Mouse (Mus musculus) embryonic stem cell, embryonic (primary cell): ENCODE measurements around the gene Cdc20b.

Source experiments
- CTCF ChIA-PET, 4 experiments: fragments of 300-600 bp in 2 of 4; fragments of 350-600 bp in 2 of 4; sonication (Branson Sonifier 250); formaldehyde crosslinking; loops; one replicate each; lab custom pipeline; 2022; ENCODE audit warnings: inconsistent platforms in 2 of 4; lab: Charles Lee
- POLR2A ChIA-PET, 4 experiments: fragments of 300-600 bp in 2 of 4; fragments of 350-600 bp in 2 of 4; sonication (Branson Sonifier 250); formaldehyde crosslinking; loops; one replicate each; lab custom pipeline; 2022; ENCODE audit warnings: antibody characterized with exemption in 4 of 4, inconsistent platforms in 1 of 4; lab: Charles Lee

The Cdc20b gene

DNA sequence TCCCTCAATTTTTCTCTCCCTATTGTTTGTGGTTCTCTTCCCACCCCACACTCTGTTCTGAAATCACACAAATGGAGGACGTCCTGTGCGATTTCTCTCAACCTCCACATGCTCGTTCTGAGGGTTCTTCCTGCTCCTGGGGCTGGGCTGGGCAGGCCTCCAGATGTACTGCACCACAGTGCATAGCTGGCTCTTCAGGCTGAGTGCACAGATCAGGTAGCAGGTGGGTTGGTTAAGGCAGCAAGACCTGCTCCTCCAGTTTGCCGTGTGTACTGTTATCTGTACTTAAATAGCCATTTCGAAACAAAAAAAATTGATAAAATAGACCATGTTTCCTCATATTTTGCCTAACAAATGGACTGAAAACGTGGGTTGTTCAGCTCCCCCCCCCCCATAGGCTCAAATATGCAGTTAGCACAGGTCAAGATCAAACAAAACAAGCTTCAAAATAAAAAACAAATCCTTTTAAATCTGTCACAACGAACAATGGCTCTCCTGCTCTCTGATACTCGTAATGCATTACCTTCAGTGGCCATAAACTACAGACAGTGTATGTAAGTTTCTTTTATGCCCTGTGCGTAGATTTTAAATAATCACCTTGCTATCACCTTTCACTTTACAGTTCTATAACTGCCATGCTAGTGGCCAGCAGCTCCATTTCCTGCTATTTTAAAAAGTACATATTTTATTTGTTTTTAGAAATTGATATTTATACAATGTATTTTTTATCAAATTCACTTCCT, 34.2 kb upstream of the Cdc20b start:
- ChIA-PET CTCF (interaction anchor here in 3 of 4 experiments (0.6 to 0.7 kb wide), 3 partner anchors 23 to 148 kb away, joined by 3 to 4 read pairs (median 3); partner anchors contain the start of gene Gpx8 (in 1 of the 3)), POLR2A (interaction anchor here in 1 of 4 experiments (0.8 to 1.9 kb wide), 3 partner anchors 11 to 253 kb away, joined by 3 to 6 read pairs (median 4); no protein-coding TSS in a partner anchor)

DNA sequence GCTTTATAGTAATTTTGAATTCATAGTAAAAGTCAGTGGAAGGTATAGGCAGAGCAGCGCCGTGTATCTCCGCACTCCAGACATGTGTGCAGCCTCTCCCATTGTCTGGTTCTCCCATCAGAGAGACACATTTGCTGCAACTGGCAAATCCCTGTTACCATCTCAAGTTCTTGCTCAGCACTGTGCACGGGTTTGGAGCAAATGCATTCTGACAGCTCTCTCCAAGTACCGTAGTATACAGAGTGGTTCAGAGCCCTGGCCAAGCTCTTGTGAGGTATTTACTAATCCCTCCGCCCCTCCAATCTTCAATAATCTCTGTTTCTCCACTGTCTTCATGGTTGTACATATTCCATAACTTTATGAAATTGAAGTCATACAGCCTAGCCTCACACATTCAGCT, 22.2 kb upstream of the Cdc20b start:
- ChIA-PET POLR2A (interaction anchor here in 1 of 4 experiments (1.6 kb wide), 1 partner anchor 11 kb away, joined by 4 read pairs; no protein-coding TSS in a partner anchor), CTCF (interaction anchor here in 1 of 4 experiments (0.5 to 1.0 kb wide), 2 partner anchors 24 to 33 kb away, joined by 5 to 6 read pairs; partner anchors contain the start of gene Gpx8)

- CTCF ChIA-PET, result interaction anchor here in 1 of 4 experiments (1.0 kb wide), 1 partner anchor 23 kb away, joined by 5 read pairs; no protein-coding TSS in a partner anchor
These were observed 21.5 kb upstream of the Cdc20b start for GRCm38 (mm10) chr13:113013174-113013953.

DNA sequence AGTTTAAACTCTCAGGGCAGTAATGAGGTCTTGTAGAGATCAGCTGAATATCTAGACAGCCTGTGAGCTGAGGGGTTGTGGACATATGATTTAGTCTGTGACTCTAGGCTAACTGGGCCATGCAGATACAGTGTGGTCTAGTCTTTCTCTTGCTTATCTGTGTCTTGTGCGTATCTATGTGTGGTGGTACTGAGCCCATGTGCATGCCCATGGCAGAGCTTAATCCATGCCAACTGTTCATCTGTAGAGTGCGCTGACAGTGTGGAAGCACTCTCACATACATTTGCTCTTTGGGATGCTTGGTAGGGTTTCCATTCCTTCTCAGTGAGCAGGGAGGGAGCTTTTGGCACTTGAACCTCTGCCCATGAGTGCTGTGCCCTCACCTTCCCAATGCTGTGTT, 13.4 kb upstream of the Cdc20b start:
- CTCF ChIA-PET, result interaction anchor here in 1 of 4 experiments (0.7 kb wide), 1 partner anchor 15 kb away, joined by 3 read pairs; no protein-coding TSS in a partner anchor

More at GRCm38 (mm10) chr13:113013174-113013953, 21.5 kb upstream of the Cdc20b start:
- POLR2A ChIA-PET, result interaction anchor here in 2 of 4 experiments (0.6 to 1.6 kb wide), 3 partner anchors 12 to 190 kb away, joined by 3 to 4 read pairs (median 3); no protein-coding TSS in a partner anchor

DNA sequence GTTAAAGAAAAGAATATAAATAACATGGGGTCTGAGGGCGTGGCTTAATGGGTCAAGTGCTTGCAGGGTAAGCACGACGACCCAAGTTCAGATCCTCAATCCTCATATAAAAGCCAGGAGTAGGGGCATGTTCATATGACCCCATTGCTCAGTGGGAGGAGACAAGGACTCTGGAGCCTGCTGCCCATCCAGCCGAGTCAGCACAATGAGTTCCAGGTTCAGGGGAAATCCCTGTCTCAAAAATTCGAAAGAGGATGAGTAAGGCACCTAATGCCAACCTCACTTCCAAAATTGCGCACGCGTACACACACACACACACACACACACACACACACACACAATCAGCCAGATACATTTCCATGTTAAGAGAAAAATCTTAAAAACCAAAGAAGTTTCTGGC, 12.4 kb upstream of the Cdc20b start:
- ChIA-PET CTCF (interaction anchor here in 1 of 4 experiments (1.0 kb wide), 1 partner anchor 29 kb away, joined by 3 read pairs; the partner anchor contains the start of gene Mcidas), POLR2A (no interaction called here)

More for the DNA sequence above, 13.4 kb upstream of the Cdc20b start:
- POLR2A ChIA-PET, result interaction anchor here in 3 of 4 experiments (0.6 to 1.1 kb wide), 5 partner anchors 11 to 975 kb away, joined by 3 to 10 read pairs (median 3); partner anchors contain the start of gene Il6st (in 1 of the 3)

- CTCF ChIA-PET, result interaction anchor here in 3 of 4 experiments (0.6 to 1.0 kb wide), 3 partner anchors 22 to 241 kb away, joined by 3 read pairs; partner anchors contain the start of gene Mcidas (in 1 of the 3)
- POLR2A ChIA-PET, result no interaction called here
These were observed 11.4 kb upstream of the Cdc20b start for GRCm38 (mm10) chr13:113023274-113024143.

DNA sequence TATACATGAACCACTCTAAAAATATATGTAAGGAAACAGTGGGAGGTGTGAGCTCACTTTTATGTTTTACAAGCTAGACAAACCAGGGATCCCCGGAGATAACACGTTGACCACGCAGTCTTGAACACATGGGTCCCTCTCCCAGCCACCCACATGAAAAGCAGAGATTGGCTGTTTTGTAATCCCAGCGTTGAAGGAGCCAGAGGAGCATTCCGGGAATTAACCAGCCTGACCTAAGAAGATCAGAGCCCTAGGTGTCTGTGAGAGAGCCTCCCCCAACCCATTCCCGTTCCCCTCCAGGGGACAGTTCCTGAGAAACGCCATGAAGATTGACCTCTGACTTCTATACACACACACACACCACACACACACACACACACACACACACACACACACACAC, 3.6 kb upstream of the Cdc20b start:
- ChIA-PET POLR2A (interaction anchor here in 3 of 4 experiments (0.7 to 1.9 kb wide), 9 partner anchors 10 to 226 kb away, joined by 3 to 8 read pairs (median 3); partner anchors contain the start of genes Ccno (in 1 of the 3) and Dhx29 (in 1 of the 3)), CTCF (interaction anchor here (0.5 to 1.5 kb wide), 7 partner anchors 15 to 522 kb away, joined by 3 to 11 read pairs (median 4); partner anchors contain the start of gene Gpx8 (in 1 of the 4))

GRCm38 (mm10) chr13:113031792-113032571, 2.9 kb upstream of the Cdc20b start:
- ChIA-PET POLR2A (interaction anchor here (0.7 to 1.9 kb wide), 12 partner anchors 9 to 576 kb away, joined by 3 to 8 read pairs (median 3); partner anchors contain the start of genes Ccno (in 1 of the 4) and Dhx29 (in 1 of the 4)), CTCF (interaction anchor here (0.5 to 1.5 kb wide), 9 partner anchors 14 to 522 kb away, joined by 3 to 11 read pairs (median 4); partner anchors contain the start of gene Gpx8 (in 1 of the 4))

DNA sequence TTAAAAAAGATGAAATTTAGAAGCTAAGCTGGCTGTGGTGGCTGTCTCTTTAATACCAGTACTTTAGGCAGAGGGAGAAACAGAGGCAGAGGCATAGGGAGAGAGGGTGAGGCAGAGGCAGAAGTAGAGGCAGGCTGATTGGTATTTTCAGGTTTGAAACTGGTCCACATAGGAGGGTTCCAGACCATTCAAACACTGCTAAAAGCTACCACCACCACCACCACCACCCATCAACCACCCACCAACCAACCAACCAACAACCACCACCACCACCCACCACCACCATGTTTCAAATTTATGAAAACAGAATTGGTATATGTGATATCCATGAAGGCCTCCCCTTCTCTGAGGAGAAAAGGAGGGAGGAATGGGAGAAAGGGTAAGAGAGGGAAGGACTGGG, 2.1 kb upstream of the Cdc20b start:
- POLR2A ChIA-PET, result interaction anchor here in 2 of 4 experiments (1.0 to 1.9 kb wide), 6 partner anchors 8 to 105 kb away, joined by 3 to 8 read pairs (median 4); partner anchors contain the start of genes Ccno (in 1 of the 2) and Dhx29 (in 1 of the 2)
- CTCF ChIA-PET, result interaction anchor here in 3 of 4 experiments (0.9 to 1.5 kb wide), 4 partner anchors 38 to 232 kb away, joined by 3 to 5 read pairs (median 4); no protein-coding TSS in a partner anchor

- CTCF ChIA-PET, result interaction anchor here in 3 of 4 experiments (0.7 to 2.7 kb wide), 6 partner anchors 12 to 361 kb away, joined by 3 to 14 read pairs (median 6); partner anchors contain the start of genes Ccno (in 1 of the 3), Dhx29 (in 1 of the 3), Gpx8 (in 1 of the 3) and Mtrex (in 1 of the 3)
- POLR2A ChIA-PET, result interaction anchor here in 3 of 4 experiments (0.7 to 2.8 kb wide), 5 partner anchors 11 to 398 kb away, joined by 3 to 15 read pairs (median 3); partner anchors contain the start of gene Ccno (in 2 of the 3)
These were observed 532 bp upstream of the Cdc20b start for GRCm38 (mm10) chr13:113034271-113034886.

GRCm38 (mm10) chr13:113035852-113036251, 941 bp downstream of the Cdc20b start:
- ChIA-PET CTCF (interaction anchor here (0.6 to 2.7 kb wide), 35 partner anchors 10 to 605 kb away, joined by 3 to 32 read pairs (median 4); partner anchors contain the start of genes Gpx8 (in 3 of the 4), Ccno (in 2 of the 4) and Slc38a9 (in 1 of the 4)), POLR2A (interaction anchor here (0.5 to 2.8 kb wide), 12 partner anchors 48 to 572 kb away, joined by 3 to 15 read pairs (median 4); partner anchors contain the start of genes Ccno (in 3 of the 4), Dhx29 (in 1 of the 4), Il6st (in 1 of the 4) and Mtrex (in 1 of the 4))

DNA sequence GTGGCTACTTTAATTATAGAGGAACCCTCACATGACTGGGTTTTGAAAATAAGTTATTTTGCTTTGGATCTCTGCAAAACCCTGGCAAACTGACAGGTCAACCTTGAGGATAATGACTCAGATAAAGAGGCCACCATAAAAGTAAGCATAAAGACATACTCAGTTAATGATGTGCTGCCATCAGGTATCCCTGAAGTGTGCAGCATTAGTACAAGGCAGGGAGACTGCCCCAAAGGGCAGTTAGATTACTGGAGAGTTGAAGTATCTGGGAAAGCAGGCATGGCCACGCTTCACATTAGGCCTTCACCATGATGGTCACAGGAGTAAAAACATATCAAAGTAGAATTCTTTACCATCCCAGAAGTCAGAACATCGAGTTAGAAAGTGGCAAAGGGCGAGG, 10.0 kb downstream of the Cdc20b start:
- CTCF ChIA-PET, result interaction anchor here in 3 of 4 experiments (1.4 to 2.8 kb wide), 4 partner anchors 8 to 221 kb away, joined by 4 to 15 read pairs (median 10); no protein-coding TSS in a partner anchor
- POLR2A ChIA-PET, result interaction anchor here in 1 of 4 experiments (1.6 kb wide), 1 partner anchor 11 kb away, joined by 3 read pairs; no protein-coding TSS in a partner anchor

GRCm38 (mm10) chr13:113045458-113046110, 10.7 kb downstream of the Cdc20b start:
- ChIA-PET POLR2A (interaction anchor here in 3 of 4 experiments (0.6 to 1.7 kb wide), 7 partner anchors 11 to 290 kb away, joined by 3 to 6 read pairs (median 3); partner anchors contain the start of gene Ccno (in 2 of the 3)), CTCF (interaction anchor here (0.6 to 2.8 kb wide), 35 partner anchors 8 to 893 kb away, joined by 3 to 15 read pairs (median 4); partner anchors contain the start of genes Ccno (in 1 of the 4) and Cdc20b (in 1 of the 4))
